Mouse (Mus musculus) retina, embryonic 14.5 days (tissue): ENCODE data around the gene Fgd2.
"Not testable (repeated sequence)": the region's sequence is repeated elsewhere in the genome, so short reads cannot be mapped to it uniquely, and the experiment has no call there.

ENCODE experiments used
- DNase-seq: peaks from one replicate; pipeline ENCODE4 v3.0.0-alpha.2; 2015; ENCODE audit warnings: low spot score

The Fgd2 gene

GRCm38 (mm10) chr17:29360761-29361221, at the start of gene Fgd2:
Gene Fgd2 (plus strand): TSS chr17:29360914.
- peak; percentile 23 for DNase-seq

- no peak for DNase-seq
These were observed 49.1 kb upstream of the Fgd2 start for GRCm38 (mm10) chr17:29311602-29312001.

- no peak for DNase-seq
These were observed 48.6 kb upstream of the Fgd2 start for GRCm38 (mm10) chr17:29312082-29312481.

- no peak for DNase-seq
These were observed 47.4 kb upstream of the Fgd2 start for GRCm38 (mm10) chr17:29313300-29313699.

- DNase-seq = no peak
These were observed 44.8 kb upstream of the Fgd2 start for GRCm38 (mm10) chr17:29315672-29316465.

- DNase-seq = no peak
These were observed 43.8 kb upstream of the Fgd2 start for GRCm38 (mm10) chr17:29316891-29317290.

- not testable (repeated sequence) for DNase-seq
These were observed 43.3 kb upstream of the Fgd2 start, which contains the start of gene Pi16 for GRCm38 (mm10) chr17:29317380-29317779. Gene Pi16 (plus strand): TSS chr17:29317680.

- DNase-seq = no peak
These were observed 41.9 kb upstream of the Fgd2 start for GRCm38 (mm10) chr17:29318731-29319250.

- DNase-seq = no peak
These were observed 41.2 kb upstream of the Fgd2 start for GRCm38 (mm10) chr17:29319476-29319875.

GRCm38 (mm10) chr17:29319881-29320639, 40.7 kb upstream of the Fgd2 start:
- DNase-seq = no peak

- no peak for DNase-seq
These were observed 38.7 kb upstream of the Fgd2 start for GRCm38 (mm10) chr17:29321765-29322602.

GRCm38 (mm10) chr17:29322603-29322962, 38.1 kb upstream of the Fgd2 start:
- DNase-seq = peak; percentile 42

GRCm38 (mm10) chr17:29323625-29324024, 37.1 kb upstream of the Fgd2 start:
- no peak for DNase-seq

- DNase-seq = no peak
These were observed 34.9 kb upstream of the Fgd2 start for GRCm38 (mm10) chr17:29325831-29326230.

- DNase-seq = peak; percentile 68
These were observed 33.9 kb upstream of the Fgd2 start for GRCm38 (mm10) chr17:29326531-29327529.

- DNase-seq = no peak
These were observed 33.0 kb upstream of the Fgd2 start for GRCm38 (mm10) chr17:29327691-29328090.

GRCm38 (mm10) chr17:29330221-29330620, 30.5 kb upstream of the Fgd2 start:
- no peak for DNase-seq

GRCm38 (mm10) chr17:29330671-29331410, 29.9 kb upstream of the Fgd2 start:
- DNase-seq = no peak

- DNase-seq = no peak
These were observed 28.5 kb upstream of the Fgd2 start for GRCm38 (mm10) chr17:29332186-29332685.
